Mouse (Mus musculus): ENCODE measurements around the gene Ccdc102a.

Gene Ccdc102a

GRCm38 (mm10) chr8:94922176-94922575 is 4.3 kb upstream of the Ccdc102a start:
- no peak for DNase-seq (ENCODE audit: low read depth, low spot score)

- no peak for DNase-seq (ENCODE audit: low read depth, low spot score)
These were observed 1.4 kb upstream of the Ccdc102a start for GRCm38 (mm10) chr8:94919256-94919655.

- DNase-seq (ENCODE audit: low read depth, low spot score) = peak; percentile 96
These were observed 546 bp downstream of the Ccdc102a start for GRCm38 (mm10) chr8:94917352-94917751.

- DNase-seq (ENCODE audit: low read depth, low spot score) = no peak
These were observed 956 bp downstream of the Ccdc102a start for GRCm38 (mm10) chr8:94916960-94917324.

- no peak for DNase-seq (ENCODE audit: low read depth, low spot score)
These were observed 1.5 kb downstream of the Ccdc102a start for GRCm38 (mm10) chr8:94916311-94916959.

GRCm38 (mm10) chr8:94914701-94915101 is 3.2 kb downstream of the Ccdc102a start:
- DNase-seq (ENCODE audit: low read depth, low spot score) = no peak

GRCm38 (mm10) chr8:94914256-94914655 is 3.6 kb downstream of the Ccdc102a start:
- no peak for DNase-seq (ENCODE audit: low read depth, low spot score)

- peak; percentile 85 for DNase-seq (ENCODE audit: low read depth, low spot score)
These were observed 4.7 kb downstream of the Ccdc102a start for GRCm38 (mm10) chr8:94913061-94913660.

GRCm38 (mm10) chr8:94908847-94909246 is 9.1 kb downstream of the Ccdc102a start:
- peak; percentile 88 for DNase-seq (ENCODE audit: low read depth, low spot score)

- DNase-seq (ENCODE audit: low read depth, low spot score) = no peak
These were observed 10.2 kb downstream of the Ccdc102a start for GRCm38 (mm10) chr8:94907591-94908300.

- DNase-seq (ENCODE audit: low read depth, low spot score) = no peak
These were observed 13.3 kb downstream of the Ccdc102a start for GRCm38 (mm10) chr8:94904450-94905175.

- no peak for DNase-seq (ENCODE audit: low read depth, low spot score)
These were observed 14.2 kb downstream of the Ccdc102a start for GRCm38 (mm10) chr8:94903709-94904108.

- DNase-seq (ENCODE audit: low read depth, low spot score) = peak; percentile 54
These were observed 16.9 kb downstream of the Ccdc102a start for GRCm38 (mm10) chr8:94901031-94901430.

GRCm38 (mm10) chr8:94900617-94901016 is 17.3 kb downstream of the Ccdc102a start:
- no peak for DNase-seq (ENCODE audit: low read depth, low spot score)

- peak; percentile 84 for DNase-seq (ENCODE audit: low read depth, low spot score)
These were observed 18.6 kb downstream of the Ccdc102a start for GRCm38 (mm10) chr8:94899262-94899661.

GRCm38 (mm10) chr8:94892917-94893316 is 25.0 kb downstream of the Ccdc102a start:
- no peak for DNase-seq (ENCODE audit: low read depth, low spot score)

GRCm38 (mm10) chr8:94888383-94889036 is 29.4 kb downstream of the Ccdc102a start:
- no peak for DNase-seq (ENCODE audit: low read depth, low spot score)

GRCm38 (mm10) chr8:94880742-94881141 is 37.2 kb downstream of the Ccdc102a start:
- DNase-seq (ENCODE audit: low read depth, low spot score) = no peak

GRCm38 (mm10) chr8:94876820-94877219 is 41.1 kb downstream of the Ccdc102a start:
- peak; percentile 62 for DNase-seq (ENCODE audit: low read depth, low spot score)

GRCm38 (mm10) chr8:94876197-94876730 is 41.6 kb downstream of the Ccdc102a start, which contains the start of gene Dok4:
Gene Dok4, minus strand, starts transcription at chr8:94876330.
- peak; percentile 85 for DNase-seq (ENCODE audit: low read depth, low spot score)

- DNase-seq (ENCODE audit: low read depth, low spot score) = no peak
These were observed 42.1 kb downstream of the Ccdc102a start for GRCm38 (mm10) chr8:94875871-94876150.
